Mouse (Mus musculus): ENCODE measurements at regions not wholly inside any gene's neighbourhood (a gene's known extent, or its start where the extent isn't known, plus 50 kb on each side); places are given as distances from the start of the nearest gene placed in this dataset.
A peak's percentile ranks its signal among the peaks of the same experiment; 100 is the strongest.

DNA sequence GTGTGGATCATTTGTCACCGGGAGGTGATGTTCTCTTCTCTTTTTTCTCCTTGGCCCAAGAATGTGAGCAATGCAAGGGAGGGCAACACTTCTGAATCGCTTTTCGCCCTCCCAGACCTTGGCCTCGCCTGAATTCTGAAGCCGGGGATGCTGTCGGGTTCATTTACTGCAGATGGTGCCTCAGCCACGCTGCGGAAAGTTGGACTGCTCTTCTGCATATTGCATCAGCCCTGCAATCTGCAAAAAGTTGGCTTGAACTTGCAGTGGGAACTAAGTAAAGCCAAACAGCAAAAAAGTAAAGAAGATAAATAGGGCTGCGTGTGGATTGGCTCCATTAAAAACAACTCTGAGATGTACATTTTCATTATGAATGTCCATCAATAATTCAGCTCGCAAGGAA is 55.9 kb upstream of the Dok5 start:
- Histone ChIP-seq H3K9me3 (replicated peaks; ENCODE audit: control insufficient read depth, low read length, poor library complexity, severe bottlenecking) (peaks cover 5% of the 10 kb centered on the region), H3K4me1 (ENCODE audit: control insufficient read depth, insufficient read depth, low read length) (no peaks in the 10 kb centered on the region), H3K9ac (ENCODE audit: low read depth, low read length) (no peak overlapping the region), H3K27ac (ENCODE audit: low read length) (no peak overlapping the region), H3K4me3 (ENCODE audit: low read depth, low read length) (no peak overlapping the region), H3K27me3 (ENCODE audit: control insufficient read depth, insufficient read depth, low read depth, low read length) (no peaks in the 10 kb centered on the region), H3K36me3 (ENCODE audit: control insufficient read depth, insufficient read depth, low read length) (no peaks in the 10 kb centered on the region), H3K4me2 (ENCODE audit: low read length) (no peak overlapping the region)
- WGBS, result 93% methylated on average over 10 of the region's 10 CpGs
- no peak for ATAC-seq

DNA sequence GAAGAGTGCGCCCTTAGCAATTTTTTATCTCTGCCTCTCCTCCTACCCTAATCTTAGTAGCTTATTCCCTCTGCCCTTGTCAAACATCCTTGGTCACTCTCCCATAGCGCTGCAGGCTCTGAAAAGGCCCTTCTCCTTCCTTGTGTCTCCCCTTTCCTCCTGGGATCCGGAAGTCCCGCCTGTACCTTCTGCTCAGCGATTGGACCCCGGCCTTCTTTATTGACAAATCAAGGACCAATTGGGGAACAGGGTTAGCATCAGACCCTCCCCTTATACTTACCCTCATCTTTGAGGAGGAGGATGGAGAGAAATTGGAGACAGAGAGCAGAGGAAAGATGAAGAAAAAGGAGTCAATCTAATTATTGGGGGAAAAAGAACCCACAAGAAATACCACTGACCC is 57.9 kb upstream of the Dok5 start:
- Histone ChIP-seq H3K27me3 (ENCODE audit: control insufficient read depth, insufficient read depth, low read depth, low read length) (no peaks in the 10 kb centered on the region), H3K27ac (ENCODE audit: low read length) (no peak overlapping the region), H3K4me1 (ENCODE audit: control insufficient read depth, insufficient read depth, low read length) (no peaks in the 10 kb centered on the region), H3K4me2 (ENCODE audit: low read length) (no peak overlapping the region), H3K36me3 (ENCODE audit: control insufficient read depth, insufficient read depth, low read length) (no peaks in the 10 kb centered on the region), H3K4me3 (ENCODE audit: low read depth, low read length) (no peak overlapping the region), H3K9me3 (replicated peaks; ENCODE audit: control insufficient read depth, low read length, poor library complexity, severe bottlenecking) (peaks cover 5% of the 10 kb centered on the region), H3K9ac (ENCODE audit: low read depth, low read length) (no peak overlapping the region)
- 90% methylated on average over 6 of the region's 6 CpGs for WGBS
- no peak for ATAC-seq

DNA sequence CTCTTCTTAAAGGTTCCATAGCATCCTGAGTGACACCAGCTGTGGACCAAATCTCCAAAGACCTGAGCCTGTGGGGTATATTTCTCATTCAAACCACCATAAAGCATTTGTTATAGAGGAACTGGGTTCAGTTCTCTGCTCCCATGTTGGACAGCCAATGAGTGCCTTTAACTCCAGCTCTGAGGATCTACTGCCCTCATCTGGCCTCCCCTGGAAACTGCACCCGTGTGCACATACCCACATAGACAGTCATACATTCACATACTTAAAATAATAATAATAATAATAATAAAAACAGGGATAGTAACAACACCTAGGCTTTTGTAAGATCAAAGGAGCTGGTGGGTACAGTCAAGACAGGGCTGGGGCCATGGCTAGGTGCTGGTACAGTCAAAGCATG is 58.8 kb upstream of the Dok5 start:
- H3K27me3 ChIP-seq (ENCODE audit: control insufficient read depth, insufficient read depth, low read depth, low read length), result no peaks in the 10 kb centered on the region
- peaks cover 5% of the 10 kb centered on the region for H3K9me3 ChIP-seq (replicated peaks; ENCODE audit: control insufficient read depth, low read length, poor library complexity, severe bottlenecking)
- H3K9ac ChIP-seq (ENCODE audit: low read depth, low read length), result no peak overlapping the region
- no peaks in the 10 kb centered on the region for H3K36me3 ChIP-seq (ENCODE audit: control insufficient read depth, insufficient read depth, low read length)
- H3K4me1 ChIP-seq (ENCODE audit: control insufficient read depth, insufficient read depth, low read length), result no peaks in the 10 kb centered on the region
- no peak overlapping the region for H3K4me2 ChIP-seq (ENCODE audit: low read length)
- WGBS, result 84% methylated on average over 1 of the region's 1 CpGs
- no peak overlapping the region for H3K27ac ChIP-seq (ENCODE audit: low read length)
- H3K4me3 ChIP-seq (ENCODE audit: low read depth, low read length), result no peak overlapping the region
- no peak for ATAC-seq

DNA sequence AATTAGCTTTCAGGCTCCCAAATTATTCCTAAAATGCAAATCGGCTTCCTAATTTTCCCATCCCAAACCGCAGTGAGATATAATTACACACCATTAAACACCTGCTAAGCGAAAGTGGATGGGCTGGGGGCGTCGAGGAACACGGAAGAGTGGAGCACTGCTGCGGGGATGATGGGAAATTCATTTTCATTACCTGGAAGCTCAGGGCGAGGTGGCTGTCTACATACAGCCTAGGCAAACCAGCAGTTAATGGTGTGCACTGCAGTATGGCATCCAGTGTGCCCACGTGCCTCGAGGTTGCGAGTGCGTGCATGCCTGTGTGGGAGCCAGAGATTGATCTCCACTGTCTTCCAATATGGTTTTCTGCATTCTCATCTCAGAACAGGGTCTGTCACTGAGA is 62.6 kb upstream of the Dok5 start:
- Histone ChIP-seq H3K36me3 (ENCODE audit: control insufficient read depth, insufficient read depth, low read length) (no peaks in the 10 kb centered on the region), H3K9ac (ENCODE audit: low read depth, low read length) (no peak overlapping the region), H3K4me2 (ENCODE audit: low read length) (no peak overlapping the region), H3K27me3 (ENCODE audit: control insufficient read depth, insufficient read depth, low read depth, low read length) (no peaks in the 10 kb centered on the region), H3K4me1 (ENCODE audit: control insufficient read depth, insufficient read depth, low read length) (no peaks in the 10 kb centered on the region), H3K9me3 (replicated peaks; ENCODE audit: control insufficient read depth, low read length, poor library complexity, severe bottlenecking) (no peaks in the 10 kb centered on the region), H3K4me3 (ENCODE audit: low read depth, low read length) (no peak overlapping the region), H3K27ac (ENCODE audit: low read length) (no peak overlapping the region)
- WGBS, result 88% methylated on average over 12 of the region's 12 CpGs
- ATAC-seq, result no peak

DNA sequence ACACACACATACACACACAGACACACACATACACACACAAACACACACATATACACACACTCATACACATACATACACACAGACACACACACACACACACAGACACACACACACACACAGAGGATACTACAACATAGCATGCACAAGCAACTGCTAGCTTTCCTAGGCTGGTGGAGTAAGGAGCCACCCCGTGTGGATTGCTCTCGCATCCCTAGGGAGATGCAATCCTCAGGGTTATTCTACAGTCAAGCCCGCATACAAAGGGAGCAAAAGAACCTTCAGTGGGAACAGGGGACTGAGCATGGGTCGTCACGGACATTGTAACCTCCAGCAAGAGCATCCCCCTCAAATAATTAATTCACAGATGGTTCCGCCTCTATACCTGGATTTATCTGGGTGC is 63.1 kb upstream of the Dok5 start:
- ATAC-seq, result no peak
- H3K4me2 ChIP-seq (ENCODE audit: low read length), result no peak overlapping the region
- H3K36me3 ChIP-seq (ENCODE audit: control insufficient read depth, insufficient read depth, low read length), result no peaks in the 10 kb centered on the region
- H3K9ac ChIP-seq (ENCODE audit: low read depth, low read length), result no peak overlapping the region
- H3K4me1 ChIP-seq (ENCODE audit: control insufficient read depth, insufficient read depth, low read length), result no peaks in the 10 kb centered on the region
- 68% methylated on average over 6 of the region's 6 CpGs for WGBS
- H3K4me3 ChIP-seq (ENCODE audit: low read depth, low read length), result no peak overlapping the region
- no peak overlapping the region for H3K27ac ChIP-seq (ENCODE audit: low read length)
- no peaks in the 10 kb centered on the region for H3K27me3 ChIP-seq (ENCODE audit: control insufficient read depth, insufficient read depth, low read depth, low read length)
- H3K9me3 ChIP-seq (replicated peaks; ENCODE audit: control insufficient read depth, low read length, poor library complexity, severe bottlenecking), result no peaks in the 10 kb centered on the region

DNA sequence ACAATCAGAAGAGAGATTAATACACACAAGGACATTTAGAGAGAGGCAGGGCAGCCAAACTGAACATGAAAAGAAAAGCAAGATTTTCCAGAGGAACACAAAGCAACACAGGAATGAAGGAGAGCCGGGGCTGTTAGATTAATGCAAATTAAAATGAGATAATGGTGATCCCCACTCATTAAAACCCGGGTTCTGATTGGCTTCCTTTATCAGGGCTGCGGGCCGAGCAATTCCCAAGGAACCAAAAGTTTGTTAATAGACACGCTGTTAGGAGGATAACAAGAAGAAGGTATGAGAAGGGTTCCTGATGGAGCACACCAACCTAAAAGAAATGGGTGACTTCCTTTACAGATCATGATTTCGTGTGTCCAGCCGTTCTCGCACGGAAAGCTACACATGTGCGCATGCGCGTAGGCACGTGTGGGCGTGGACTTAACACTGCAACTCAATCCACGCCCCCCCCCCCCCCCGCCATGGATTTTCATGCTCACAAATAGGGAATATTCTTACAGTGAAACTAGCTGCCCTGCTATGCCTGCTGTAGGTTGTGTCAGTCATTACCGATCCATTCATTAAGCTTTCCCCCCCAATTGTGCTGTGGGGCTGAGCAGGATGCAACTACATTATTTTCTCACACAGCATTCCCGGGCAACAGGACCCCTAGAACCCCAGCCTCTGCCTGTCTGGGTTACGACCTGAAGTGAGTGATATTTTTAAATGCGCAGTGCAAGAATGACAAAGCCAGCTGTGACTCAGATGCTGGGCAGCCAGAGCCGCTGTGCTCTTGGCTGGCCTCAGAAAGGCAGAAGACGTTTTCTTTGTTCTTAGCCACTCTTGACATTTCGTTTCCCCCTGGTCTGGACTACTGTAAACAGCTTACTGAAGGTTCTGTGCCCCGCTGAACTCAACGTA is 60.5 kb upstream of the 4930470P17Rik start:
- no peak overlapping the region for H3K4me3 ChIP-seq (ENCODE audit: low read depth, low read length)
- H3K9me3 ChIP-seq (replicated peaks; ENCODE audit: control insufficient read depth, low read length, poor library complexity, severe bottlenecking), result no peaks in the 10 kb centered on the region
- no peaks in the 10 kb centered on the region for H3K27me3 ChIP-seq (ENCODE audit: control insufficient read depth, insufficient read depth, low read depth, low read length)
- no peak overlapping the region for H3K9ac ChIP-seq (ENCODE audit: low read depth, low read length)
- H3K4me1 ChIP-seq (ENCODE audit: control insufficient read depth, insufficient read depth, low read length), result peaks cover 23% of the 10 kb centered on the region
- H3K27ac ChIP-seq (ENCODE audit: low read length), result no peak overlapping the region
- 65% methylated on average over 22 of the region's 25 CpGs for WGBS
- H3K4me2 ChIP-seq (ENCODE audit: low read length), result no peak overlapping the region; the same call in 1 of the 2 replicates
- H3K36me3 ChIP-seq (ENCODE audit: control insufficient read depth, insufficient read depth, low read length), result no peaks in the 10 kb centered on the region
- ATAC-seq, result no peak

DNA sequence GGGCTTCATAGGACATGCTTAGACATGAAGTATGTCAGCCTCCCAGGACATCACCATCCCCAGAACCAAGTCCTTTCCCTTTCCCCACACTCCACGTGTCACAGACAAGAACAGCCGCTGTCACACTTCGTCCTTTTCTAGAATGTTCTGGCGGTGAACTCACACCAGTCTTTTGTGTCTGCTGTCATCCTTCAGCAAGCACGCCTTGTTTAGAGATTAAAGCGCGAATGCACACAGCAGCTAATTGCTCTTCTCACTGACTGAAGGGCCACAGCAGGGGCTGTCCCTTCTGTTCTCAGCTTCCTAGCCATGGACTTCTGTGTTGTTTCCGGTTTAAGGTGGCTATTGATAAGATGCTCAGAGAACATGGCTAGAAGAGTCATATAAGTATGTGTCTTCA is 57.5 kb upstream of the 4930470P17Rik start:
- no peak overlapping the region for H3K4me3 ChIP-seq (ENCODE audit: low read depth, low read length)

DNA sequence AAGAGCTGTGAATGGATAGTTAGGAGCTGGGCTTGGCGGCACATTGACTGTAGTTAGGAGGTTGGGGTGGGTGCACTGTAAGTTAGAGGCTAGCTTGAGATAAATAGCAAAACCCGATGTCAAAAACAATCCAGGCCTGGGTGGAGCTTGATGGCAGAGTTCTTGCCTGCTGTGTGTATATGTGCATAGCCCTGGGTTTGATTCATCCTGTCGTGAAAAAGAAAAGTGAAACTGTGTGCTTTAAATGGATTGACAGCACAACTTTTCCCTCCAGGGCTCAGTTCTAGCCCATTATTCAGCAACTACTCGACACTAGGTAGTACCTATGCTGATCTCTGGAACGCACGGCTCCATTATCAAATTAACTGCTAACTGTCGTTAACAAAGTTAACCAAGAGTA is 56.7 kb upstream of the 4930470P17Rik start:
- 49% methylated on average over 7 of the region's 7 CpGs for WGBS
- H3K4me1 ChIP-seq (ENCODE audit: control insufficient read depth, insufficient read depth, low read length), result peaks cover 28% of the 10 kb centered on the region
- H3K27ac ChIP-seq (ENCODE audit: low read length), result peak overlapping the region; percentile 51; the same call in 1 of the 2 replicates
- no peaks in the 10 kb centered on the region for H3K9me3 ChIP-seq (replicated peaks; ENCODE audit: control insufficient read depth, low read length, poor library complexity, severe bottlenecking)
- no peak overlapping the region for H3K4me2 ChIP-seq (ENCODE audit: low read length)
- ATAC-seq, result no peak
- no peaks in the 10 kb centered on the region for H3K27me3 ChIP-seq (ENCODE audit: control insufficient read depth, insufficient read depth, low read depth, low read length)
- no peaks in the 10 kb centered on the region for H3K36me3 ChIP-seq (ENCODE audit: control insufficient read depth, insufficient read depth, low read length)
- H3K9ac ChIP-seq (ENCODE audit: low read depth, low read length), result no peak overlapping the region
- H3K4me3 ChIP-seq (ENCODE audit: low read depth, low read length), result no peak overlapping the region

More for the DNA sequence above, 57.5 kb upstream of the 4930470P17Rik start:
- ATAC-seq, result no peak
- H3K27ac ChIP-seq (ENCODE audit: low read length), result no peak overlapping the region
- H3K4me1 ChIP-seq (ENCODE audit: control insufficient read depth, insufficient read depth, low read length), result peaks cover 25% of the 10 kb centered on the region
- WGBS, result 24% methylated on average over 8 of the region's 8 CpGs
- no peaks in the 10 kb centered on the region for H3K27me3 ChIP-seq (ENCODE audit: control insufficient read depth, insufficient read depth, low read depth, low read length)
- H3K9ac ChIP-seq (ENCODE audit: low read depth, low read length), result no peak overlapping the region
- H3K9me3 ChIP-seq (replicated peaks; ENCODE audit: control insufficient read depth, low read length, poor library complexity, severe bottlenecking), result no peaks in the 10 kb centered on the region
- no peak overlapping the region for H3K4me2 ChIP-seq (ENCODE audit: low read length)
- H3K36me3 ChIP-seq (ENCODE audit: control insufficient read depth, insufficient read depth, low read length), result no peaks in the 10 kb centered on the region

DNA sequence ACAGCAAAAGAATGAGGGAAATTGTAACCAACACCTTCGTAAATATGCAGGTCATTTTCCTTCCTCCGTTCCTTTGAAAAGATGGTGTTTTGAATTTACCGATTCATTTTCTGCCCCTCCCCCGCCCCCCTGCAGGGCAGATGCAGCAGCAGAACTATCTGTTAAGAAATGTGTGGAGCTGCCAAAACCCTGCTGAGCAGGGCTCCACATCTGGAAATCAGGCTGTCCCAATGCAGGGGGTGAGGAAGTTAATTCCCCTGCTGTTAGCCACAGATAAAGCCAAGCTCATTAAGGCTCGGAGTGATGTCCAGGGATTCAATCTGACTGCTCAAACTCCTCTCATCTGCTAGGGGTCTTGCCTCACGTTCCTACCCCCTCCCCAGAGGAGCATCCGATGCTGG is 56.0 kb upstream of the 4930470P17Rik start:
- Histone ChIP-seq H3K4me1 (ENCODE audit: control insufficient read depth, insufficient read depth, low read length) (peaks cover 30% of the 10 kb centered on the region), H3K27ac (ENCODE audit: low read length) (peak overlapping the region; percentile 44)

More for the DNA sequence above, 56.0 kb upstream of the 4930470P17Rik start:
- H3K9ac ChIP-seq (ENCODE audit: low read depth, low read length), result no peak overlapping the region
- ATAC-seq, result peak; percentile 55
- no peaks in the 10 kb centered on the region for H3K27me3 ChIP-seq (ENCODE audit: control insufficient read depth, insufficient read depth, low read depth, low read length)
- no peaks in the 10 kb centered on the region for H3K36me3 ChIP-seq (ENCODE audit: control insufficient read depth, insufficient read depth, low read length)
- no peaks in the 10 kb centered on the region for H3K9me3 ChIP-seq (replicated peaks; ENCODE audit: control insufficient read depth, low read length, poor library complexity, severe bottlenecking)
- 0 out of 2 replicates have a peak overlapping the region, but pooled peaks have one; percentile 9 for H3K4me2 ChIP-seq (ENCODE audit: low read length)
- no peak overlapping the region for H3K4me3 ChIP-seq (ENCODE audit: low read depth, low read length)
- 4% methylated on average over 7 of the region's 7 CpGs for WGBS

Data from midbrain, embryonic 16.5 days (tissue).